Mouse (Mus musculus) ovary, postnatal 10 days (tissue): ENCODE measurements at regions not wholly inside any gene's neighbourhood (a gene's known extent, or its start where the extent isn't known, plus 50 kb on each side); places are given as distances from the start of the nearest gene placed in this dataset.

Source experiments
- DNase-seq: peaks from one replicate; pipeline ENCODE4 v3.0.0; 2022; ENCODE audit warnings: low spot score

DNA sequence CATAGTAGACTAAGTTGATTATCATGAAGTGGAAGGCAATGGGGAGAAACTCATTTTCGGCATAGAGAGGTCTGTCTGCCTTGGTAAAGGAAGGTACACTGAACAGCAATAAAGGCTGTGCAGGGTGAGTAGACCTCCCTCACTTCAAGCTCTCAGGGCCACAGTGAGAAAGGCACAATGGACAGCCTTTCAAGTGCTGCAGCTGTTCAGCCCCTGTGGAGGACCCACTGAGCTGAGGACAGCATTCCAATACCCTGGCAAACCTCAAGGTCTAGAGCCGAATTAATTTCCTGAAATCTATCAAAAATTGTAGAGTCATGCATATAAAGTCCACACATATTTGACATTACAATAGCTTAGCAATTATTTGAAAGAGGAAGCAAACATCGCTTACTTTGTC lies 69.8 kb upstream of the Mpdz start:
- DNase-seq = no peak

DNA sequence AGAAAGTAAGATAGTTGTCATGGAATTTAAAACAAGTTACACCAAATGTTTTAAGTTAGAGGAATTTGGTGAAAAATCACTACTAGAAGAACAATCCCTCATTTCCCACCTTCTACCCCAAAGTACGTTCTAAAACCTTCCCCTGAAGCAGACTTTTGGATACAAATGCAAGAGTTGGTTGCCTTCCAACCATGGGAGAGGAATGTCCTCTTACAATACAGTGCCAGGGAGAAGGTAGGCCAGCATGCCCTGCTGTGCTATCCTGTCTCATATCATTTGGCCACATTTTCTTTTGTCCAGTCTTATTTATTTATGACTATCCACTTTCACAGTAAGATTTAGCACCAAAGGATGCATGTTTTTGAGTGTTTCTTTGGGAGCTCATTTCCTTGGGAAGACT lies 66.2 kb upstream of the Mpdz start:
- DNase-seq = no peak

- no peak for DNase-seq
Measured at GRCm38 (mm10) chr4:81506841-81507240, 64.2 kb upstream of the Mpdz start.

GRCm38 (mm10) chr4:81506306-81506705 lies 63.7 kb upstream of the Mpdz start:
- no peak for DNase-seq

GRCm38 (mm10) chr4:81505096-81505495 lies 62.5 kb upstream of the Mpdz start:
- DNase-seq = no peak

DNA sequence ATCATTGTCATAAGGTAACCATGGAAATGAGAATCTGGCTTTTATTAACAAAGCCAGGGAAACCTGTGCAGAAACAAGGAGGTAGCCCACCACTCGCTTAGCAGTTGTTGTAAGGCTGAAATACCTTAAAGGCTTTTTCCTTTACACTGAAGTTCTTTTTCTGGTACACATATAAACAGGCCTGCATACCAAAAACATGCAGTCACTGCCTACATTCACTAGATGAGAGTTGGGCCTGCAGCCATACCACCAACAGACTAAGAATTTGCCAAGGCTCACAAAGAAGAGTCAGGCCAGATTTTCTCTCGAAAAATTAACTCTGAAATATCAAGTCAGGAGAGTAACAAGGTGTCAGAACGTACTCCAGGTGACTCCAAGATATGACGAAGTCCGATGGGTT lies 61.3 kb upstream of the Mpdz start:
- DNase-seq = no peak

DNA sequence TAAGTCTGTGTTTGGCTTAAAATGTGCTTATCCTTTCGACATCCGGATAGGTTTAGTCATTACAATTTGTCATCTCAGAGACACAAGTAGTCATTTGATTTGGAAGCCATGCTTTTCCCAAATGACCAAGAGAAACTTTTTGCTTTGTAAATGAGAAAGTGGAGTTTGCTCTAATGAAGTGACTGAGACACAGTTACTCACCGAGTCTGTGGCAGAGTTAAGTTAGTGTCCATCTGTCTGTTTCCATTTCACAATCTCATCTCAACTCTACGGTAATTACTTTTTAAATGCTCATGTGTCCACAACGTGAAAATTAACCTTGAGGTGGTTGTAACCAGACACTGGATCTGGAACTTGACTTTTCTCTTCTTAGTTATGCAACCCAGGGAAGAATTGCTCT lies 59.2 kb upstream of the Mpdz start:
- no peak for DNase-seq

- DNase-seq = no peak
Measured at GRCm38 (mm10) chr4:81498133-81498532, 55.5 kb upstream of the Mpdz start.

GRCm38 (mm10) chr4:81492811-81493210 lies 50.2 kb upstream of the Mpdz start:
- DNase-seq = no peak
